Mouse (Mus musculus): ENCODE data around the gene Rnf144a. TPM values are rescaled to one million over a fixed set of nuclear protein-coding genes. Genes with fewer than 3 reads are reported as not detected.
"Not testable (repeated sequence)": the region's sequence is repeated elsewhere in the genome, so short reads cannot be mapped to it uniquely, and the experiment has no call there.

The Rnf144a gene
- total RNA-seq (2017), result 64.3 and 68.8 TPM in 2 replicates

DNA sequence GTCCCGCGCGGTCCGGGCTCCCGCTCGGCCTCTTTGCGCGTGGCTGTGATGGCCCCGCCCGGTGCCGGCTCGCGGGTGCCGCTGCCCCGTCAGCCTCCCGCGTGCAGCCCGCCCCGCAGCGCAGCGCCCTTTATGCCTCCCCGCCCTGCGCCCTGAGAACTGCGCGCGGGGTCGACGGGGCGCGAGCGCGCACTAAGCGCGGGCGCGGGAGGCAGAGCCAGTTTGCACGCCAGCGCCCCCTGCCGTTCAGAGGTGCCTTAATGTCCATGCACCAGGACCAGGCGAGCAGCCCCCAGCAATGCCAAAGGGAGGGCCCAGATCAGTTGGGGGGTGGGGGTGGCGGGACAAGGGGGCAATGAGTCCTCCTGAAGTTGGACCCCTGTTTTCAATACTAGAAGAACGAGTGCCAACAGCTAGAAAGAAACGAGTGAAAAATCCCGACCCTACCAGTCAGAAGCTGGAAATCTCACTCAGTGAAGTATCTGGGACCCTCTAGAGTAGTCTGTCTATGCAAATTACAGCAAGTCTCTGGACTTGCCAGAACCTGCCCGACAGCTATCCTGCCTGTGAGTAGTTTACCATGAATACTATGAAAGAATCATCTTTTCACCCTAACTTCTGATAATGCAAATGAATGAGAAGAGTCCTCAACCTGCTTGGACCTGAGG is at the start of gene Rnf144a:
Rnf144a (minus strand) TSS at position 151 of the 668 bp plus-strand sequence.
- peak; percentile 71 to 74 for ATAC-seq (replicated peaks in 1 of 2; ENCODE audit: insufficient read depth in 1 of 2, low FRiP score in 2 of 2, low TSS enrichment in 1 of 2, low read depth in 1 of 2, poor library complexity in 2 of 2, severe bottlenecking in 2 of 2)

DNA sequence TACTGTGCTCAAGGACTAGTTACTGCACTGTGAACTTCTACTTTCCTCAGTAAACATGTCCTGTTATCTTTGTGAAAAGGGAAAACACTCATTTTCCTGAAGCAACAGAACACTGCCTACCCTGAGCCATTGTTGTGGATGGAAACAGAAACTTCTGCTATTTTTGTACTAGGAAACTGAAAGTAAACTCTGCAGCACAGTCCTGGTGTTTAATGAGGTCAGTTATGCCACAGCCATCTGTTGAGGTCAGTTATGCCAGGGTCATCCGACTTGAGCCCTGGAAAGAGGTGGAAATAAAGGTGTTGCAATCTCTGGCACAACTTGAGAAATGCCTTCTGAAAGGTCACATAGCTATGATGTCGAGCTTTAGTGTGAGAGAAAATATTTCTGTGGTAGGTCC is 45.0 kb upstream of the Rnf144a start:
- peak; percentile 65 to 78 for ATAC-seq (replicated peaks in 1 of 2; ENCODE audit: insufficient read depth in 1 of 2, low FRiP score in 2 of 2, low TSS enrichment in 1 of 2, low read depth in 1 of 2, poor library complexity in 2 of 2, severe bottlenecking in 2 of 2)

DNA sequence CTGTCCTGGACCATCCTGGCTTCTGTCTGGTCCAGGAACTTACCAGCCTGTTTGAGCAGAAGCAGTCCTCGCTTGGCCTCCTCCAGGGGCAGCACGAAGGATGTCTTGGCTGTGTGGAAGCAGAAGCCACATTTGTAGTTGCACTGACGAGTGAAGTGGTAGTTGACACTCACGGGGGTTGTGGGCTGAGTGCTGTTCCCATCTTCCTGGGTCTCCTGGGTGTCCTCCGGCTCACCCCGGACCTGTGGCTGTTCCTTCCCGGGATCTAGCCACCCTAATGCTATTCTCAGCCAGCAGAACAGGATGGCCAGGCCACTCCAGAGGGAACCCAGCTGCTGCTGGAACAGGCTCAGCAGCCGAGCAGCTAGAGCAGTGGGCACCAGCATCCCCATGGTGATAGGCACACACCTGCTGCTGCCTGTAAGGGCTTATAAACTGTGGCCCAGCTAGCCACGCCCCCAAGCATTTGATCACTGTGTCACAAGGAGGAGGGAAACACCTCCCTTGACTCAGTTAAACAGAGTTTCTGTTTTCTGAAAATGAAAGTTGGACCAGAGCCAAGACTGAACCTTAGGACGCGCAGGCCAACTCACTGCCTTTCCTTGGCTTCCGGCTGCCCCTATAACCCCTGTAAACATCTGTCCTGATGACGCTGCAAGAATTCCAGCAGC is 41.1 kb upstream of the Rnf144a start, which contains the start of gene Rsad2:
Rsad2 (minus strand) TSS at position 425 of the 671 bp plus-strand sequence.
- peak; percentile 85 to 89 for ATAC-seq (replicated peaks in 1 of 2; ENCODE audit: insufficient read depth in 1 of 2, low FRiP score in 2 of 2, low TSS enrichment in 1 of 2, low read depth in 1 of 2, poor library complexity in 2 of 2, severe bottlenecking in 2 of 2)

DNA sequence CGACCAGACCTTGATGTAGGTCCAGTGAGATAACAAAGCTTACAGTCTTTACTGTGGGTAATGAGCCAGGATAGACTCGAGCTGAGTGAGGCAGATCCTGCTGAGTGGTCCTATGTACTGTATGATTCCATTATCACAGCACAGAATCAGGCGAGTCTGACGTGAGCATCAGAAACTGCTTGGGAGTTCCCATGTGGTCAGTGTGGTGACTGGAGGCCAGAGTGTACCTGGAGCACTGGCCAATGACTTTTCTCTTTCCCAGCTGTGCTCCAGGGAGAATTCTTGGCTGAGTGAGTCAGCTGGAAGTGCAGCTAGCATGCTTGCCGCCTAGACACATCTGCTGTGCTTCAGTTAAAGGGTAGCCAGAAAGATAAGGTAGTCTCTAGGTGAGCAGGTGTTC is 39.6 kb upstream of the Rnf144a start:
- ATAC-seq (replicated peaks in 1 of 2; ENCODE audit: insufficient read depth in 1 of 2, low FRiP score in 2 of 2, low TSS enrichment in 1 of 2, low read depth in 1 of 2, poor library complexity in 2 of 2, severe bottlenecking in 2 of 2), result no peak

DNA sequence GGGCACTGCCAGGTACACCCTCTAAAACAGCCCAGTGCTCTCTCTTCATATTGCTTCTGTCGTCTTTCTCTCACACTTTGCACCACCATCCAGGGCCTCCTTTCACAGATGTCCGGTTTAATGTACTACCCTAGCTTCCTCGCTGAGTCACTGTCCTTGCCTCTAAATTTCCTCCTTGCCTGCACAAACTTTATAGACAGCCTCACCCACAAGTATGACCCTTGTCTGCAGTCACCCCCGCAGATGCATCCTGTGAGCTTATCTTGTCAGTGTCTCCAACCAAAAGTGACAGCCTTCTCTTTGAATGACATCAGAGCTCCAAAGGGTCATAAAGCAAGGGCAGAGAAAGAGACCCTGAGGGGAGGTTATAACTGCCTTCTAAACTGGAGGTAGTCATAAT is 37.9 kb upstream of the Rnf144a start:
- ATAC-seq (replicated peaks in 1 of 2; ENCODE audit: insufficient read depth in 1 of 2, low FRiP score in 2 of 2, low TSS enrichment in 1 of 2, low read depth in 1 of 2, poor library complexity in 2 of 2, severe bottlenecking in 2 of 2), result no peak

DNA sequence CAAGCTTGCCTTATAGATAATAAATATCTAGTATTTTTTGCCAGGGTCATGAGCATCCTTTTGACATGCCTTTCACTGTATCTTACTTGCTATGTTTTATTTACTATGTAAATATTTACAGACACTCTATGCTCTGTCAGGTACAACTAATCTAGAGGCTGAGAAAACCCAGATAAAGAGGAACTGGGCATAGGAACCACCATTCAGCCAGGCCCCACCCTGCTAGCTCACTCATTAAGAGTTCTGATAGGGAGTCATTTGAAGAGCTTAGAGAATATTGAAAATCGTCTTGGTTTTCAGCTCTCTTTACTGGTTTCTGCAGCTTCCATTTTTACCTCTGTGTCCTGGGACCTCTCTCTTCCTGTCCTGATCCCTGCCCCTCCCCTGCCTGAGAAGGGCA is 36.1 kb upstream of the Rnf144a start:
- ATAC-seq (replicated peaks in 1 of 2; ENCODE audit: insufficient read depth in 1 of 2, low FRiP score in 2 of 2, low TSS enrichment in 1 of 2, low read depth in 1 of 2, poor library complexity in 2 of 2, severe bottlenecking in 2 of 2), result no peak

DNA sequence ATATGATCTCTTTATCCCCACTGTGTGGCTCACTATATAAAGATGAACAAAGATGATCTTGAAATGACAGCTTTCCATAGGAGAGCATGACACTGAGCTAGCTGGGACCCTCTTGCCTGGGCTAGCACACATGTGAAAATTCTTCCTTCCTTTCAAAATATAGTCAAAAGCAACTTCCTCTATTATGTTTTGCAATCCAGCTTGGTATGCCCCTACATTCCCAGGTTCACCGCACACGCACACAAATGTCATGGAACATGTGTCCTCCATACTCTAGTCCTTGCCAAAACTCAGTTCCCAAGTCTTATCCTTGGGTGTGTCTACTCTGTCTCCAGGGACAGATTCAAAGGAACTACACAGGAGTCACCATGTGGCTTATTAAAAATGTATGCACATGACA is 34.4 kb upstream of the Rnf144a start:
- peak in 1 of 2 experiments; percentile 31; a peak in 1 of 4 replicates for ATAC-seq (replicated peaks in 1 of 2; ENCODE audit: insufficient read depth in 1 of 2, low FRiP score in 2 of 2, low TSS enrichment in 1 of 2, low read depth in 1 of 2, poor library complexity in 2 of 2, severe bottlenecking in 2 of 2)

DNA sequence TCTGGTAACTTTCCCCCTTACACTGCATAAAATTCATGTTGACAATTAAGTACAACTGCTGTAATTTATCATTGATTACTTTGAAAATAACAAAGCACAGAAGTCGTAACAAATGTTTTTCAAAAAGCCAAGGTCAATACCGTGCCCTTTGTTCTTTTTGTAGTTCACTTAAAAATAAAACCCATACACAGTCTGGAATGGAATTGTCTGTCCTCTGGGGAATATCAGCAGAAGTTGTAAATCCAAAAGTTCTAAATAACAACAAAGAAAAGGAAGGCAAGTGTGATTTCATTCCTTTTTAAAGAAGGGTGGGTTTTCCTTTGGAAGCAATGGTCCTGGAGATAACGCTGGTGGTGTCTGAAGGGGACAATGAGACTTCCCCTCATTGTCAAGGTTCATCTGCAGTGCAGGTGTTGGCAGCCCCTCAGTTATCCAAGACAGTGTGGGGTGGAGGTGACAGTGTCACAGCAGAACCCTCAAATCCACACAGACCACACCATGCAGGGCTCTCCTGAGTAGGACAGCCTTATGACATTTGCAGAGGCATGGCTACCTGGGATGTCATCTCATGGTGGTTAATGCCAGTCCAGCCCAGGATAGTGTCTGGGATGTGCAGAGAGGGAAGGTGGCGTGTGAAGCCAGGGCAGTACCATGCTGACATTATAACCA is 31.5 kb upstream of the Rnf144a start:
- no peak for ATAC-seq (replicated peaks in 1 of 2; ENCODE audit: insufficient read depth in 1 of 2, low FRiP score in 2 of 2, low TSS enrichment in 1 of 2, low read depth in 1 of 2, poor library complexity in 2 of 2, severe bottlenecking in 2 of 2)

DNA sequence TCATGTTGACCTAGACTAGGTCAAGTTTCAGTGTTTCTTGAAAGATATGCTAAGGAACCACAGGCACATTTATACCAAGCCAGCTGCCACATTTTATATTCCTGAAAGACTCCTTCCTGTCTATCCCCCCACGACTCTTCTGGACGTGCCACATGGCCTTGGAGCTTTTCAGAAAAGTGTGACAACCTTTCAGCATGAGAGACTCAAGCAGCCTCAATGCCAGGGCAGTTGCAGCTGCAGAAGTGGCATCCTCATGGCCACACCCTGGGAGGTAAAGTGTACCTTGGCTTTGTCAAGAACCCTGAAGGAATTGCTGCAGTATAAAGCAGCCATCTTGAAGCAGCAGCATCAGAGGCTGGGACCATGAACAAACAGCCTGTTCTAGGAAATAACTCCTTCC is 29.5 kb upstream of the Rnf144a start:
- no peak for ATAC-seq (replicated peaks in 1 of 2; ENCODE audit: insufficient read depth in 1 of 2, low FRiP score in 2 of 2, low TSS enrichment in 1 of 2, low read depth in 1 of 2, poor library complexity in 2 of 2, severe bottlenecking in 2 of 2)

DNA sequence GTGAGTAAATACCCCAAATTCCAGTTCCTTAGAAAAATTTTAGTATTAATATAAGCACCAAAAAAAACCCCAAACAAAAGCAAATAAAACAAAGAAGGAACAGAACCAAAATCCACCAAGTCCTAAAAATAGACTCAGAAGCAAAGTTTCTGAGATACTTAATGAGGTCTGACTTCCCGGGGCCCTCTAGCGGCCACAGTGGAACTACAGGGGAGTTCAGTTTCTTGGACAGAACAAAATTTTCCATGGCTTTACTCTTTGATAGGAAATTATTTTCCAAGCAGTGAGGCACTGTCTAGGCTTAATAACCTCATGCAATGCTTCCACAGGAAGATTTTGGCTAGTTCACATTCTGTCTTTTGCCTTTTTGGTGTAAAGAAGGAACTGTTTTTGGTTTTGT is 29.0 kb upstream of the Rnf144a start:
- peak; percentile 60 to 61; a peak in 3 of 4 replicates for ATAC-seq (replicated peaks in 1 of 2; ENCODE audit: insufficient read depth in 1 of 2, low FRiP score in 2 of 2, low TSS enrichment in 1 of 2, low read depth in 1 of 2, poor library complexity in 2 of 2, severe bottlenecking in 2 of 2)

DNA sequence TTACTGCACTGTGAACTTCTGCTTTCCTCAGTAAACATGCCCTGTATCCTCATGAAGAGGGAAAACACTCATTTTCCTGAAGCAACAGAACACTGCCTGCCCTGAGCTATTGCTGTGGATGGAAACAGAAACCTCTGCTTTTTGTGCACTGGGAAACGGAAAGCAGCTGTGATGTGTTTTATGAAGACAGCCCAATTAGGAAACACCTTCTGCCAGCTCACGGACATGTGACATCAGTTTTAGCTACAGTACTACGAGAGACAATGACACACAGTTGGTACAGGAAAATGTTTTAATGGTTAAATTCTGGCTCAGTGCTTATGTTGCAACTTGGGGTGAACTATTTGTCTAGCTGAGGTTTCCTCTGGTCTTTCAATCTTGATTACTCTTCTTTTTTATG is 24.3 kb upstream of the Rnf144a start:
- peak; percentile 74 to 79 for ATAC-seq (replicated peaks in 1 of 2; ENCODE audit: insufficient read depth in 1 of 2, low FRiP score in 2 of 2, low TSS enrichment in 1 of 2, low read depth in 1 of 2, poor library complexity in 2 of 2, severe bottlenecking in 2 of 2)

DNA sequence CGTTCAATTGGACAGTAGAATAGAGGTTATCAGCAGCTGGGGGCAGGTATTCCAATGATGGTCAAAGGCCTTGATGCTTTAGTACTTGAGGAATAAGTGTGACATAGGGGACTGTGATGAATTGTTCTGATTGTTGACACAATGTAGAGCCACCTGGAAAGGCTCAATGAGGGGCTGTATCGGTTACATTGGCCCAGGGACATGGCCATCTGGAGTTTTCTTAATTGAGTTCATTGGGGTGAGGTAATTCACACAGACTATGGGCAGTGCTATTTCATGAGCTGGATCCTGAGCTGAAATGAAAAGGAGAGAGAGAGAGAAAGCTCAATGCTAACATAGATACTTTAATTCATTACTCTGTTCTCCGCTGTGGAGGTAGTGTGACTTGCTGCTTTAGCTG is 22.9 kb upstream of the Rnf144a start:
- ATAC-seq (replicated peaks in 1 of 2; ENCODE audit: insufficient read depth in 1 of 2, low FRiP score in 2 of 2, low TSS enrichment in 1 of 2, low read depth in 1 of 2, poor library complexity in 2 of 2, severe bottlenecking in 2 of 2), result no peak

DNA sequence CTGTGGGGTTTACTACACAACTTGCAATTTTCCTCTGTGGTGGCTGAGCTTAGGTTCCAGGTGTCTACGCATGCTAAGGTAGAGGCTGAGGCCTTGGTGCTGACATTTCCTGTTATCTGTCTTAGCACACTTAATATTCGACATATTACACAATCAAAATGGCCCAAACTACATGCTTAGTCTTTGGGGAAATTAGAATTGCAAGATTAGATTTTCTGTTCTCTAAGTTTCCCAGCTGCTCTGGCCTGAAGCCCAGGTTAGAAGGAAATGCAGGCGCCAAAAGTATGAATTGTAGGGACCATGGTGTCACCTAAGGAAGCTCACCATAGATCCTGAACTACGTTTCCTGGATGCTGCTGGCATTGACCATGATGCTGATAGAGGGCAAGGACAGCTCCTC is 21.3 kb upstream of the Rnf144a start:
- ATAC-seq (replicated peaks in 1 of 2; ENCODE audit: insufficient read depth in 1 of 2, low FRiP score in 2 of 2, low TSS enrichment in 1 of 2, low read depth in 1 of 2, poor library complexity in 2 of 2, severe bottlenecking in 2 of 2), result no peak

DNA sequence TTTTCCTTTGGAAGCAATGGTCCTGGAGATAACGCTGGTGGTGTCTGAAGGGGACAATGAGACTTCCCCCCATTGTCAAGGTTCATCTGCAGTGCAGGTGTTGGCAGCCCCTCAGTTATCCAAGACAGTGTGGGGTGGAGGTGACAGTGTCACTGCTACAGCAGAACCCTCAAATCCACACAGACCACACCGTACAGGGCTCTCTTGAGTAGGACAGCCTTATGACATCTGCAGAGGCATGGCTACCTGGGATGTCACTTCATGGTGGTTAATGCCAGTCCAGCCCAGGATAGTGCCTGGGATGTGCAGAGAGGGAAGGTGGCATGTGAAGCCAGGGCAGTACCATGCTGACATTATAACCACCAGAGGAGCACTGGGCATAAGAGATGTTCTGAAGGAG is 13.7 kb upstream of the Rnf144a start:
- not testable (repeated sequence) for ATAC-seq (replicated peaks in 1 of 2; ENCODE audit: insufficient read depth in 1 of 2, low FRiP score in 2 of 2, low TSS enrichment in 1 of 2, low read depth in 1 of 2, poor library complexity in 2 of 2, severe bottlenecking in 2 of 2)

DNA sequence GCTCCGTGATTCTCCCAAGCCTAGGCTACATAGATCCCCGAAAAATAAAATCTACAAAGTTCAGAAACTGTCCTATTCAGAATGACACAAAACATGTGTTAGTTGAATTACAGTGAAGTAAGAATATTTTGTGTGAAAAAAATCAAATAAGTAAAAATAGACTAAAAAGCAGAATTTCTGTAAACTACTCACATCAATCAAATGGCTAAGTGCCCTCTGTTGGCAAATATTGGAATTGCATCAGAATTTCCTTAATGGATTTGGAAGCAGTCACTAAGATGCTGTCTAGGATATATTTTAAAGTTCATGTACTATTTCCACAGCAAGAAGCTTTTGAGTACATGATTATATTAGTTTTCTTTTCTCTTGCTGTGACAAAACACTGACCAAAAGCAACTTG is 9.8 kb upstream of the Rnf144a start:
- no peak for ATAC-seq (replicated peaks in 1 of 2; ENCODE audit: insufficient read depth in 1 of 2, low FRiP score in 2 of 2, low TSS enrichment in 1 of 2, low read depth in 1 of 2, poor library complexity in 2 of 2, severe bottlenecking in 2 of 2)

DNA sequence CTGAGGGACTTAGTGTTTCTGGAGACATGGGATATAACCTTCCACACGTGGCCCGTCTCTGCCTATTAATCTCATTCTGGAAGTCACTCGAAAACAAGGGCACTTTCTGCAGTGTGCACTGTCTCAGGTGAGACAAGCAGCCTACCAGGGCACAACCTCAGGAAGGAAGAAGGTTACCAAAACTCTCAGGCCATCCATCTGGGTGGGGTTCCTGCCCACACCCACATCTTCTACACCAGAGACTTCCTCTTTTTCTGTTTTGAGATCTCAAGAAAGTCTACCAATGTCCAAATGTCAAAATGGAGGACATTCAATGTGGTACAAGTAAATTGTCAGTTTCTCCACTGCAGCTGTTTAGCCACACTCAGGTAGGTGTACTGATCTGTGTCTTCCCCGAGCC is 3.3 kb upstream of the Rnf144a start:
- ATAC-seq (replicated peaks in 1 of 2; ENCODE audit: insufficient read depth in 1 of 2, low FRiP score in 2 of 2, low TSS enrichment in 1 of 2, low read depth in 1 of 2, poor library complexity in 2 of 2, severe bottlenecking in 2 of 2), result peak; percentile 81 to 82

DNA sequence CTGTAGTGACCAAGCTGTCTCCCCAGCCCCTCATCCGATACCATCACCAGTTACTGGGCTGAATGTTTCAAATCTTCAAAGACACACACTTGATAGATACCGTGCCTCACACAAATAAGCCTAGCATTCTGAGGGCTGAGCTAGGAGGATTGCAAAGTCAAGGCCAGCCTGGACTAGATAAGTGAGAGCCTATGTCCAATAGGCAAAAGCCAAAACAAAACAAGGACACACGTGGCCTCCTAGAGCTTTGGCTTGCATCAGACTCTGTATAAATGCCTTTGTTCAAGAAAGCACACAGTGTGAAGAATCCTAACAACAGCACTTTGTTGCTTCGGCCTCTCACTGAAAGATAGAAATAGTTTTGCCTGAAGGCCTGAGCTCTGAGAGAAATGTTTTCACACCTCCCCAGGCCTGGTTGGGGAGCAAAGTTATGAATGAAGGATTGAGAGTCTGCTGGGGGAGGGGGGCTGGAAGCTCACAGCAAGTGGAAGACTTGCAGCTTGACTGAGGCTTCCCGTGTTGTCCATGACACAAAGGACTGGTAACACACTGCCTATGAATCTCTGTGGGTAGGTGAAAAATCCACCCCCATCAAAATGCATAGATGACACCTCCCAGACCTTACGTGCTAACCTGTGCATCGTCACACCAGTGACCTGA is 1.7 kb upstream of the Rnf144a start:
- ATAC-seq (replicated peaks in 1 of 2; ENCODE audit: insufficient read depth in 1 of 2, low FRiP score in 2 of 2, low TSS enrichment in 1 of 2, low read depth in 1 of 2, poor library complexity in 2 of 2, severe bottlenecking in 2 of 2), result no peak
